Mouse (Mus musculus): ENCODE data around the gene Adamts3. TPM values are rescaled to one million over a fixed set of nuclear protein-coding genes. Genes with fewer than 3 reads are reported as not detected.
A peak's percentile ranks its signal among the peaks of the same experiment; 100 is the strongest.

The Adamts3 gene
- total RNA-seq, 2 experiments from 2014 or later: 3.5 to 4.0 TPM

DNA sequence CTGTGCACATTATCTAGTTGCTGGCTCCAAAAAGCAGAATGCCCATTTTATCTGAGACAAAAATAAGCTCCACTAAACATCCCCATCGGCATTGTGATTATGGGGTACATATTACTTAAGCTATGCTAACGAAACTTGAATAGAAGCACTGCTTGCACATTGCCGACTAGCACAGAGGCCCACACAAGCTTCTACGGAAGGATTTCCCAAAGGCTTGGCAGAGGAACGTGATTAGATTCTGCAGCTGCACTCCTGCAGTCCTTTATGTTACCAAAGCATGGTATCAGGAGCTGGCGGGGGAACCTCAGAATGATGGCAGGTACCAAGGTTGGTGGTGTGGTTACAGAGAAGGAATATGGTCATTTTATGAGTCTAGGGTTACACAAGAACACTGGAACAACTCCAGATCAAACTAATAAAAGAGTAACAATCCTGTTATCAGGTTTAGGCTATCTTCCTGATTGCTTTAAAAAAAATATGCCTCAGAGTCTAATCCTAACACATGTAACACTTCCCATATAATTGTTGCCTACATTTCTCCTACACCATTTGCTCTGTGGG, 155.6 kb downstream of the Adamts3 start:
- no peak for DNase-seq
- intact Hi-C loops (cut with DNase I; ENCODE audit: low total_unique reads): no loop called here

DNA sequence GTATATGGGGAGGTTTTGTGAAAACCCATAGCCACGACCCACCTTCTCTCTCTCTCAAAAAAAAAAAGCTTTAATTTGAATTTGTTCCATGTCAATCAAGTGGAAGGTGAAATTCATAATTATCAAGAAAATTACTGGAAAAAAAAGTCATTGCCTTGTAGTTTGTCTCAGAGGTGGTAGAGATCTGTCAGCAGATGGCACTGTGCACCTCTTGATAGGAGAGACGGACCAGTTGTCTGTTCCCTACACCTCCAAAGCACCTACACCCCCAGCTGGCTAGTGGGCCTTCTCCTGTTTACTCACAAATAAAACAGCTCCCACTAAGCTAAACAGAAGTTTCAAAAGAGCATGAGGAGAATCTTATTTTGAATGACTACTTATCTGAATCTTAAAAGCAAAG, 168.6 kb downstream of the Adamts3 start:
- intact Hi-C loops (cut with DNase I; ENCODE audit: low total_unique reads): no loop called here
- no peak for DNase-seq

DNA sequence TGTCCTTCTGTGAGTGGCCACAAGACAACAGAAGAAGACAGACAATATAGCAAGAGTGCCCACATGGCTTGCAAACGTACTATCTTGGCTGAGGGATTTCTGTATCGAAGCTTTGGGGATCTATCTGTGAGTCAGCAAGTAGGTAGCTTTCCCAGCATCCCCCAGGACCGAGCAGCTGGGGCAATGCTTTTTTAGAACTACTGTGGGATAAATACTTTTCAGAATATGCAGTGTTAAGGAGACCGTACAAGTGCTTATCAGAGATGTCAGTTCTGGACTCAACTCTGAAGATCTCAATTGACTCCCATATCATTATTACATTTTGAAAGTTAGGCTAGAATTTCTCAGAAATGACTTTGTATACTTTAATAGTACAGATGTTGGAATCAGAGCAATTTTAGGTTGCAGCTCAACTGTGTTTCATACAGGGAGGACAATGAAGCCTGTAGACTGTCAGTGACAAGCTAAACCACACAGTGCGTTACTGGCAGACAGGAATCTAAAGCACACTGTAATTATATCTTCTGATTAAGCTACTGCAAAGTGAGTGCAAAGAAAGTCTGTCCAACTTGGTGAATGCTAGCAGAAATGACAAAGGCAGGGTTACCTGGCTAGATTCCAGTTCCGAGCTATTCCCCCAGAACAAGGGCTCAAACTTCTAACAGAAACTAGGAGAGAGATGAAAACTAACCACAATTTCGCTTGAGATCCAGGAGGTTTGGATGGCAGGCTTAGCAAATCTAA, 171.8 kb downstream of the Adamts3 start:
- intact Hi-C loops (cut with DNase I; ENCODE audit: low total_unique reads): no loop called here
- DNase-seq: no peak

DNA sequence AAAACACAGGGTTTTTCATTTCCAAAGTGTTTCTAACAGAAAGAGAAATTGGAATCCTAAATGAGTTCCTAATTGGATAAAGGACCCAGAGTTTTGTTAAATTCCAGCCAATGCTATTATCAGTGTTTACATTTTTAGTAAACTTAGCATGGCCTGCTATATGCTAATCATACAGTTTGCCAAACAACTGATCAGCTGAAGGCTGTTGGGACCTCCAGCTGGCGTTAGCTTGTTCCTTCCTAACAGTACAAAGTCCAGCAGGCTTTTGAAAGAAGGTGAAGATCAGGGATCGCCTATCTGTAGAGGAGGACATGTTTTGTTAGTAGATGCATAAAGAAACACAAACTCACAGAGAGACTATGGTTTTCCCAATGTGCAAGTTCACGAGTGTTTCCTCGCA, 173.7 kb downstream of the Adamts3 start:
- intact Hi-C loops (cut with DNase I; ENCODE audit: low total_unique reads): no loop called here
- no peak for DNase-seq

DNA sequence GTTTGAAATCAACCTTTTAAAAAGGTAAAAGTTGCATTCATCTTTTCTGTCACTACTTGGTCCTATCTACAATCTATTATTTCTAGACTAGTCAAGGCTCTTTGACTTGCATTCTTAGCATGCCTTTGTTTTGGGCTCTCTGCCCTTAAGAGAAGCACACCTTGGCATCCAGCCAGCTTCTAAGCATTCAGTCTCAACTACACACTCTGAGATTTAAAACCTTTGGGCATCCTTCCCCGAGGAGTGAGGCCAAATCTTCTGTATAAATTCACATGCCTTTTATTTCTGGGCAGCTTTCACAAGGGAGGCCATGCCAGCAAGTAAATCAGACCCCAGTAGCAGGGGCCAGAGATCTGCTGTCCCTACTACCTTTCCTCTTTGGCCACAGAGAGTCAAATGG, 178.9 kb downstream of the Adamts3 start:
- DNase-seq: peak; percentile 19
- intact Hi-C loops (cut with DNase I; ENCODE audit: low total_unique reads): no loop called here

DNA sequence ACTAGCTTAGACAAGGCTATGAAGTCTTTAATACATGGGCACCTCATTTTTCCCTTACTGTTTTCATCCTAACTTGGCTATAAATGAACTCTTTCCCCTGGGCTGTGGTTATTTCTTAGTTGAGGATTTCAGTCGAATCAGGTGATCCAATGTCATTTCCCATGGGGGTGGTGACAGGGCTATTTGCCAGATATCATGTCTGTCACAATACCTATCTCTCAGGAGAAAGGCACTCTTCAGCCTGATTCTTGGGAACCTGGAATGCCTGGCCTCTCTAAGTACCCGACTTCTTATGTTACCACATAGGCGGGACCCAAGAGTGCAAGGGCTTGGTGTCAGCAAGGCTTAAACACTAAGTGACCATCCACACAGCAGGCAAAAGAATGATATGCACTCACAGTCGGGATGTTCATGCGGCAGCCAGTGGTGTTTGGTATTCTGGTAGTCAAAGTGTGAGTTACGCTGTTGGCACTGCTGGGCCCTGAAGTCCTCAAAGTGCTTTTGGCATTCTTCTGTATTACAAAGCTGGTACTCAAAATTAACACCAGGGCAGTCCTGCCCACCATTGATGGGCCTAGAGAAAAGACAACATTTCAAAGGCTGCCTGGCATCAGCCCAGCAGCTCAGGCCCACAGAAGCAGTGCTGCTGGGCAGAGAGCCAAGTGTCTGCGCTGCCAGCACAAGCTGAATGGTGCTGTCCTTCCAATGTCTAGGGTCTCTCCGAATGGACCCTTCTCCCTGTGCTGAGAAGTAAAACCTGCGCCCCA, 181.7 kb downstream of the Adamts3 start:
- intact Hi-C loops (cut with DNase I; ENCODE audit: low total_unique reads): no loop called here
- DNase-seq: no peak

DNA sequence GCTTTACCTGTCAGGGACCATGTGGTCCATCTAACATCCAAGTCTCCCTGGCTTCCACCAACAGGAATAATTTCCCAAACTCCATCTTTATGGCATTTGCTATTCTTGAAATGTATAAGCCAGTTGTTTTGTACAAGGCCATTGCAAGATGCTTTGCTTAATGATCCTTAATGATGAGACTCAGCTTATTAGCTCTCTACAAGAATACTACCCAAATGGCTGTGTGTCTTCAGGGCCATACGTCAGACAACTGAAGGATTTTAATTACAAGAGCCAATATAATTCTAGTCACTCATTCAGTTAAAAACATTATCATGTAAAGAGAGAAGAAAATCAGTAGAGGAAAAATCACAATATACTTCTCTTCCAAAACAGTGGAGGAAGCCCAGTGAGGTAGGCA, 195.3 kb downstream of the Adamts3 start:
- intact Hi-C loops (cut with DNase I; ENCODE audit: low total_unique reads): no loop called here
- DNase-seq: no peak

DNA sequence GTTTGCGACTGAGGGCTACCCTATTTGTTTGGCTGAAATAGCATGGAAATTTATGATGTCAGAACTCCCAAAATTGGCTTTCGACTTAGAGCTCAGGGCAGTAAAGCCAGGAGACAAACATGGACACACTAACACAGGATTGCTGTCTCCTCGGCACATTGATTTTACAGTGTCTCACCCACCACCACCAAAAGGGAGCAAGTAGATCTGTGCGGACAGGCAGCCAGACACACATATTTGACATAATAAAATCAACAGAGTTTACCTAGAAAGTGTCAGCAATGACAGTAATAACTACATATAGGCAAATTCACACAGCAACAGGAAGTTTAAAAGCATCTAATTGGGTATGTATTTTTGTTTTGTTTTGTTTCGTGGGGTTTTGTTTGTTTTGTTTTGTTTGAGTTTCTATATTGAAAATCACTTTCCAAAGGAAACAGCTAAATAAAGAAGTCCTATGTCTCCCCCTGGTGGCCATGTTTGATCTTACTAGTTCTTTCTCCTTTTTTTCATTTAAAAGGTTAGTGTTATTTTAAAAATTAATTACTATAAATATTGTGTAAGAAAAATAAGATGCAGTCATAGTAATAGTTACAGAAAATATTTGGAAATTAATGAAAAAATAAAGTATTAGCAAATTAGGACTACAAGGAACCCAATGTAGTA, 203.1 kb downstream of the Adamts3 start:
- intact Hi-C loops (cut with DNase I; ENCODE audit: low total_unique reads): loop anchor here (10.0 kb wide), 1 partner anchor 135 kb away; no protein-coding TSS in a partner anchor
- DNase-seq: no peak

DNA sequence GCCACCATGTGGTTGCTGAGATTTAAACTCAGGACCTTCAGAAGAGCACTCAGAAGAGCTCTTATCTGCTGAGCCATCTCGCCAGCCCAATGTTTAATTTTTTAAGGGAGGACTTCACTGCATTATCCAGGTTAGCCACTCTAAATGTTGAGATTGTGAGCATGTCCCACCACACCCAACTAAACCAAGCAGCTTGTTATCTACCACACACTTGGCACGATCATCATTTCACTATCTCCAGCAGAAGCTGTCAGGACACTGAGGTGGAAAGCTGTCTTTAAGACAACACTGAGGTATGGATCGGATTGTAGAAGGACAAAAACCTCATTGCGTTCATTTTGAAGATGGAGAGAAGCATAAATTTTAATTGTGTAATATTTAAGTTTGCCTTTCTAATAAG, 205.0 kb downstream of the Adamts3 start:
- intact Hi-C loops (cut with DNase I; ENCODE audit: low total_unique reads): loop anchor here (10.0 kb wide), 1 partner anchor 133 kb away; no protein-coding TSS in a partner anchor
- no peak for DNase-seq

DNA sequence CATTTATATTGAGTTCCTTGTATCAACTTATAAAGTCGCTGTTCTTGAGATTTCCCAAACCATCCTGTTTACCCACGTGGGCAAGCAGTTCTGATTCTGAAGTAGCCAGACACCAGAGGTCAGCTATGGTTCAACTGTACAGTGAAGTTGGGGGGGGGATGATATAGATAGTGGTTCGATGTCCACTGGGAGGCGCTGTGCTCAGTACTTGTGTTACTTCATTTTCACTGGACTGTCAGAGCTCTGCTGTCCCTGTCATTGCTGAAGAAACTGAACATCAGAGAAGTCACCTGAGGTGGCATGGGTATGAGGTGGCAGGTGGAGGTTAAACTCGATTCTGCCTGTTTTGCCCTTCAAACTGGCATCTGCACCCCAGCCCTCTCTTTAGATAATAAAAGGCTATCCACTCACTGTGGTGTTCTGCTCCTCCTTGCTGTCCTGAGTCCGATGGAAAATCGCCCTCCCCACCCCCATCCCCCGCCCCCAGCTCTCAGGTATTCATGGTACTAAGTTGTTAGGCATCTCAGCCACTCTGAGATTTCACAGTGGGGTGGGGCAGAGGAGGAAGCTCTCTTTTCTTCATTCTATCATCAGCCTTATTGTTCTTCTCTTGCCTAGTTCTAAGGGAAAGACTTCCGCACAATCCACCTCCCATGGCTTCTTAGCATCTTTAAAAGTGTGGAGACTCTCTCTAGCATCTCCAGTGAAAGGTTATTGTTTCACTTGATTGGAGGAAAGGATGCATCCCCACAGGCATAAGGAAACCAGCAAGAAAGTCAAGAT, 208.9 kb downstream of the Adamts3 start:
- intact Hi-C loops (cut with DNase I; ENCODE audit: low total_unique reads): loop anchor here (10.0 kb wide), 1 partner anchor 129 kb away; no protein-coding TSS in a partner anchor

DNA sequence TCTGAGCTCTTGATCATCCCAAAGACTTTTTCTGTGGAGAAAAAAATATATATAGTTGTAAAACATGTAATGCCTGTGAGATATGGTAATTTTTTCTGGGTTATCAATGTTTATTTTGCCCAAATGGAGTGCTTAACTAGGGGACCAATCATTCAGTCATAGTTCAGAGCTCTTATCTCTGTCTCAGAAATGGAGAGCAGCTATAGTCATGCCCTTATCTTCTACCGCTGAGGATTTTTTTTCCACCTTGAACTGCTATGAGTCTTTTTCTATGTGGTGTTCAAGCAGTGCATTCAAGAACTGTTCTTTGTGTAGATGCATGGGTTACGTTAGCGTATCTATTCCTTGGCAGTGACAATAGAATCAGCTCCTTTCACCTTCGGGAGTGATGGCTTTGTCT, 210.2 kb downstream of the Adamts3 start:
- intact Hi-C loops (cut with DNase I; ENCODE audit: low total_unique reads): loop anchor here (10.0 kb wide), 1 partner anchor 128 kb away; no protein-coding TSS in a partner anchor
- no peak for DNase-seq

More for the DNA sequence above, 208.9 kb downstream of the Adamts3 start:
- no peak for DNase-seq

DNA sequence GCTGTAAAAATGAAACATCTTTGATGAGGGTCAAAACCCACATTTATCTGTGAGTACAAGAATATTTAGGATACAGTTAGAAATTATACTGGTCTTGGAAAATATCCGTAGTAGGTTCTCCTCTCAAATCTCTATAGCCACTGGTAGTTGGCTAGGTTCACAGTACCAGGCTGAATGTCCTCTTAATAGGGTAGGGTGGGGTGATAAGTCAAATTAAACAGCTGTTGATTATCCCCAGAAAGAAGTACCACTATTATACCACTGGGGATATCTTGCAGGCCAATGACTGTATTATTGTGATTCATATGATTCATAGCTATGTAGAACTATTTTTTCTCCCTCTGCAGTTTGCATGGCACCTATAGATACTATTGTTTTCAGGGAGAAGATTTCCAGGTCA, 228.8 kb downstream of the Adamts3 start:
- intact Hi-C loops (cut with DNase I; ENCODE audit: low total_unique reads): no loop called here

DNA sequence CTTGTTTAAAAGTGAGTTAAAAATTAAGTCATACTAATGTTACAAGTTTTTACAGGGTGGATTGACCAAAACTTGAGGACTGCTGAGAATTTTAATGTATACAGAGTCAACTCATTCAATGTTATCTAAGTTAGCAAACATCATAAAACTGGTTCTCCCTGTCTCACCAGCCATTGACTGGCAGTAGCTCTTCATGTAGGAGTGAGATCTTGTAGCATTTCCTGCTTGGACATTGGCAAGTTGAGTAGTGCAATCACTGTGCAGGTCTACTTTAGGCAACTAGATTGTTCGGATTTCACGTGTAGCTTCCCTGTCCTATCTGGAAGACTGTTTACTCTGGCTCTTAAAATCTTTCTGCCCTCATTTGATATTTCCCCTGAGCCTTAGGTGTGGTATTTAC, 229.3 kb downstream of the Adamts3 start:
- intact Hi-C loops (cut with DNase I; ENCODE audit: low total_unique reads): no loop called here
- no peak for DNase-seq

More for the DNA sequence above, 228.8 kb downstream of the Adamts3 start:
- no peak for DNase-seq

DNA sequence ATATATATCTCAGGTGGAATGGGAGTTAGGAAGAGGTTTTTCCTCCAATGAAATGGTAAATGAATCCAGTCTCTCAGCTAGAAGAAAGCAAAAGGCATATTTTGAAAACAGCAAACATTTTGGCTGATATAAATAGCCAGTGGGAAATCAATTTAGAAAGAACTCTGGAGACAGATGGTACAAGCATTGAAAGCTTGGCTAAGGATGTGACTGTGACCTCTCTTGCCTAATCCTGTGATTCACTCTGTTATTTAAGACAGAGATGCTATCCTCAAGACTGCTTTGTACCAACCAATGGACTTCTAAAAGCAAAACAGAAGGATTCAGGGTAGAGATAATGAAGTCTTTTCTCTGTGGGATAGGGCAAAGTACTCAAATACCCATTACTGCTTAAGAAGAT, 236.2 kb downstream of the Adamts3 start:
- intact Hi-C loops (cut with DNase I; ENCODE audit: low total_unique reads): no loop called here

DNA sequence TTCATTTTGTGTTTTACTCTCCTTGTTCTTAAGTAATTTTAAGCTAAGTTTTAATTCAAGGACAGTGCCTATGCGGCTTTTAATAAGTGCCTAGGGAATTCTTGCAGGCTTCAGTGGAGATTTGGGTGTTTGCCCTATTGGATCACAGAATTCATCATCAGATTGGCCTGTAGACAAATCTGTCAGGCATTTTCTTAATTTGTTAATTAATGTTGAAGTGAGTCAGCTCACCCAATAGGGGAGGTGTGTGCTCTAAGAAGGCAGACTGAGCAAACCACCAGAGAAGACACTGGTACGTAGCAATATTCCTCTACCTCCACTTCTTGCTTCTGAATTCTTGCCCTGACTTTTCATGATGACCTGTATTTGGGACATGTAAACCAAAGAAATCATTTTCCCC, 247.7 kb downstream of the Adamts3 start:
- DNase-seq: no peak
- intact Hi-C loops (cut with DNase I; ENCODE audit: low total_unique reads): no loop called here

More for the DNA sequence above, 236.2 kb downstream of the Adamts3 start:
- DNase-seq: no peak

DNA sequence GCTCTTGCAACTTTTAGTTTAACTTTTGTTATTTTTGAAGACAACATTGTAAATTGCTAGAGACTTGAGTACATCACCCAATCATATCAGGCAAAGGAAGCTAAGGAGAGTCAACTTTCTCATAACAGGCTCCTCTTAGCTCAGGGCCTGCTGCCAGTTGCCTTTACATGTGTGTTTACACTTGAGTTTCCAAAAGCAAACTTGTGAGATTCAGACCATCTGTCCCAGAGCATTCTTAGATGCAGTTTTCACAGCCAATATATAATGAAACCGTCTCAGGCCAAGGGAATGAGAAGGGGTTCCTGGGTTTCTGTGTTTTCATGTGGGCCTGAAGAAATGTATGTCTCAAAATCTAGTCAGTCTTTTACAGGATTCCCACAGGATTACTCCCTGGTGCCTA, 251.5 kb downstream of the Adamts3 start:
- intact Hi-C loops (cut with DNase I; ENCODE audit: low total_unique reads): no loop called here
- no peak for DNase-seq

Data from gastrocnemius, postnatal 14 days (tissue).